Mouse (Mus musculus): Measurements from ENCODE around the gene 2200002D01Rik. TPM values are rescaled to one million over a fixed set of nuclear protein-coding genes. Genes with fewer than 3 reads are reported as not detected.

Gene 2200002D01Rik
- polyA plus RNA-seq, 1 experiment from 2014 or later = 1.6 TPM

DNA sequence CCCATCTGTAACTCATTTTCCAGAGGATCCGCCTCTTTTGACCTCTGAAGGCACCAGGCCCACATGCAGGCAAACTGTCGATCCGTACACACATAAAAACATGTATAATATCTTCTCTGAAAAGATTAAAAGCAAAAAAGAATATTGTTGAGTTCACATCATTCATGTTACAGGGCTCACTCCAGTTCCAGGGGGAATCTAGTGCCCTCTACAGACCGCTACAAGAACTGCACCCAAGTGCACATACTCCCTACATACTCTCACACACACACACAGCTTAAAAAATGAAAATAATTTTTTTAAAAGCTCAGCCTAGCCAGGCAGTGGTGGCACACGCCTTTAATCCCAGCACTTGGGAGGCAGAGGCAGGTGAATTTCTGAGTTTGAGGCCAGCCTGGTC, 13.6 kb downstream of the 2200002D01Rik start:
- 71% methylated on average over 5 of the region's 5 CpGs for WGBS
- no peaks in the 10 kb centered on the region for H3K4me1 ChIP-seq (ENCODE audit: control insufficient read depth, insufficient read depth, low read length)
- H3K27ac ChIP-seq (ENCODE audit: low read depth, low read length) = no peak overlapping the region
- no peak overlapping the region for H3K4me3 ChIP-seq (ENCODE audit: low read depth, low read length)
- ATAC-seq (ENCODE audit: insufficient read depth, low FRiP score, low TSS enrichment) (no peak), DNase-seq (ENCODE audit: low spot score) (no peak)
- H3K9me3 ChIP-seq (ENCODE audit: control insufficient read depth, low read length) = no peaks in the 10 kb centered on the region
- no peak overlapping the region for H3K4me2 ChIP-seq (ENCODE audit: low read depth)
- H3K27me3 ChIP-seq (ENCODE audit: control insufficient read depth, insufficient read depth, low read length) = peaks cover 22% of the 10 kb centered on the region
- H3K36me3 ChIP-seq (ENCODE audit: control insufficient read depth, insufficient read depth, low read length) = no peaks in the 10 kb centered on the region
- no peak overlapping the region for H3K9ac ChIP-seq (ENCODE audit: low read length)

DNA sequence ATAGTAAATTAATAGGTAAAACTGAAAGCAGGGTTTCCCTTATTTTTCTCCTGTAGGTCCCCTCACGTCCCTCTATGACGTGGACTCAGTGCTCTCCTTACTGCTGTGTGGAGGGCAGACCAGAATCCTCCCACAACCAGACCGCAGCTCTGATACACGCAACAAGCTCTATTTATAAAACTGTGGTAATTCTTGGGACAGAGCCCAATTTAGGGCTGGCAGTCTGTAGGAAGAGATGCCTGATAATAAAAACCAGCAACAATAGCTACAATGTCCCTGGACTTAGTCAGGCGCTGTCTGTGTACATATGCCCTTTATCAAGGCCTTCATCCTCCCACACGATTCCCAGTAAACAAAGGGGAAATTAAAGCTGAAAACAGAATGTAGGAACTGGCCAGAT, 14.5 kb downstream of the 2200002D01Rik start:
- DNase-seq (ENCODE audit: low spot score) = no peak
- no peak overlapping the region for H3K4me3 ChIP-seq (ENCODE audit: low read depth, low read length)
- H3K27me3 ChIP-seq (ENCODE audit: control insufficient read depth, insufficient read depth, low read length) = peaks cover 22% of the 10 kb centered on the region

DNA sequence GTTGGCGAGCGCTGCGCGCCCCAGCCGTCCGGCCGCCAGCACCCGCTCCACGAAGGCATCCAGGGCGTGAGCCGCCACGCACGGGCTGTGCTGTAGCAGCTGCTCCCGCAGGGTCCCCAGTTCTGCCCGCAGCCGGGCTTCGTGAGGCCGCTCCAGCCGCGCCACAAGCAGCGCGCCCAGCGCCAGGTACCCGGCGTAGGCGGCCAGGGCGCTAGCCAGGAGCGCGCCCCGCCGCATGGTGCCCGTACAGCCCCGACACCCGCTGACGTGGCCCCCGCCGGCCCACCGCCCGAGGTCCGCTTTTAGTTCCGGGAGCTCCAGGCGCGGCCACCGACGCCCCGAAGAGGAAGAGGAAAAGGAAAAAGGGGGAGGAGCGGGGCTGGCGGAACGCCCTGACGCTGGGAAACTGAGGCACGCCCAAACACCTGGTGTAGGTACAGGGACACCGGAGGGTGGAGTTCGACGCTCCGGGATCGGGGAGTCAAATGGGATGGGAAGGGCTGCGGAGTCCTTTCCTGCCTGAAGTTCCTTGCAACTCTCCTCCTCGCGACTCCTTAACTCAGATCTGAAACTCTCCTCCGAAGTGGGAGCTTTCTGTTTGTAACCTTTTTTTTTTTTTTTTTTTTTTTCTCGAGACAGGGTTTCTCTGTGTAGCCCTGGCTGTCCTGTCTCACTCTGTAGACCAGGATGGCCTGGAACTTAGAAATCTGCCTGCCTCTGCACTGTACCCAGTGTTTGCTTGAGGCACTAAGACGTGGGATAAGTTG, 15.8 kb downstream of the 2200002D01Rik start, which contains the start of gene Kcnk6:
Gene Kcnk6 (minus strand): TSS at position 269 of the 767 bp plus-strand sequence.
- H3K36me3 ChIP-seq (ENCODE audit: control insufficient read depth, insufficient read depth, low read length) = no peaks in the 10 kb centered on the region
- no peak within 1 kb of the TSS for H3K27ac ChIP-seq (ENCODE audit: low read depth, low read length)
- H3K4me3 ChIP-seq (ENCODE audit: low read depth, low read length) = peak within 1 kb of the TSS; percentile 46
- 2% methylated on average over 61 of the region's 62 CpGs for WGBS
- H3K4me1 ChIP-seq (ENCODE audit: control insufficient read depth, insufficient read depth, low read length) = no peaks in the 10 kb centered on the region
- peak within 1 kb of the TSS; percentile 48 for H3K9ac ChIP-seq (ENCODE audit: low read length)
- no peaks in the 10 kb centered on the region for H3K9me3 ChIP-seq (ENCODE audit: control insufficient read depth, low read length)
- peaks cover 22% of the 10 kb centered on the region for H3K27me3 ChIP-seq (ENCODE audit: control insufficient read depth, insufficient read depth, low read length)
- peak within 1 kb of the TSS; percentile 77 for H3K4me2 ChIP-seq (ENCODE audit: low read depth)
- no peak for DNase-seq (ENCODE audit: low spot score)
- no peak for ATAC-seq (ENCODE audit: insufficient read depth, low FRiP score, low TSS enrichment)

More for the DNA sequence above, 14.5 kb downstream of the 2200002D01Rik start:
- no peak overlapping the region for H3K4me2 ChIP-seq (ENCODE audit: low read depth)
- H3K4me1 ChIP-seq (ENCODE audit: control insufficient read depth, insufficient read depth, low read length) = no peaks in the 10 kb centered on the region
- no peaks in the 10 kb centered on the region for H3K9me3 ChIP-seq (ENCODE audit: control insufficient read depth, low read length)
- no peaks in the 10 kb centered on the region for H3K36me3 ChIP-seq (ENCODE audit: control insufficient read depth, insufficient read depth, low read length)
- no peak for ATAC-seq (ENCODE audit: insufficient read depth, low FRiP score, low TSS enrichment)
- no peak overlapping the region for H3K9ac ChIP-seq (ENCODE audit: low read length)
- WGBS = 84% methylated on average over 6 of the region's 6 CpGs
- H3K27ac ChIP-seq (ENCODE audit: low read depth, low read length) = no peak overlapping the region

DNA sequence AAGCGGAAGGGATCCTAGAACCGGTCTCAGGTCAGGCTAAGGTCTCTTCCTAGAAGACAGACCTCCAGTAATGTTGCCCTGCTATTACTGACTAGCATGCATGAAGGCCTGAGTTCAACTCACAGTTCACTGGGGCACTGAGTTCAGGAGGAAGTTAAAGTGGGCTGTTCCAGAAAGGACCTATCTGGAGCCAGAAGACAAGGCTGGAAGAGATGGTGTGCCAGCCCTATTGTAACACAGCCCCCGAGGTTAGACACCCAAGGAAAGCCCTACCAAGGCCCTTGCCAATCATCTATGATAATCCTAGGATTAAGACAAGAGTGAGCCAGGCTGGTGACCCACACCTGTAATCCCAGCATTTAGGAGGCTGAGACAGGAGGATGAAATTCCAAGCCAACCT, 16.7 kb downstream of the 2200002D01Rik start:
- no peak for DNase-seq (ENCODE audit: low spot score)
- peak overlapping the region; percentile 77 for H3K4me2 ChIP-seq (ENCODE audit: low read depth)
- H3K9ac ChIP-seq (ENCODE audit: low read length) = no peak overlapping the region
- H3K9me3 ChIP-seq (ENCODE audit: control insufficient read depth, low read length) = no peaks in the 10 kb centered on the region
- H3K27ac ChIP-seq (ENCODE audit: low read depth, low read length) = no peak overlapping the region
- whole genome bisulfite sequencing = 50% methylated on average over 3 of the region's 3 CpGs
- peaks cover 22% of the 10 kb centered on the region for H3K27me3 ChIP-seq (ENCODE audit: control insufficient read depth, insufficient read depth, low read length)
- no peak for ATAC-seq (ENCODE audit: insufficient read depth, low FRiP score, low TSS enrichment)
- H3K4me1 ChIP-seq (ENCODE audit: control insufficient read depth, insufficient read depth, low read length) = no peaks in the 10 kb centered on the region
- H3K4me3 ChIP-seq (ENCODE audit: low read depth, low read length) = no peak overlapping the region
- H3K36me3 ChIP-seq (ENCODE audit: control insufficient read depth, insufficient read depth, low read length) = no peaks in the 10 kb centered on the region

DNA sequence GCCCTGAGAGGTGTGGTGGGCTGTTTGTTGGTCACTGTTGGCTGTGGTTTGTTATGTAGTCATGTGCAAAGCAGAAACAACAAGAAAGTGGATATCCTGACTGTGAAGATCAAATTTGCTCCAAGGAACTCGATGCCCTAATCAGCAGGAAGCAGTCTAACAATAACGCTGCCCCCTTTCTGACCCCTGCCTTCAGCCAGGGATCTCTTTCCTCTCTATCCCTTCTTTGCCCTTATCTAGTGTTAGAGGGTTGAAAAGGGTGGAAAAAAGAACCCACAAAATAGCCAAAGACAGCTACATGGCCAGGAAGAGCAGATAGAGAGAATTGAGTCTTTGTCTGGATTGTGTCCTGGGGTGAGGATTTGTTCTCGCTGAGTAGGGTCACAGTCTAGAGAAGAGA, 17.7 kb downstream of the 2200002D01Rik start:
- no peaks in the 10 kb centered on the region for H3K36me3 ChIP-seq (ENCODE audit: control insufficient read depth, insufficient read depth, low read length)
- no peak overlapping the region for H3K27ac ChIP-seq (ENCODE audit: low read depth, low read length)
- no peak for ATAC-seq (ENCODE audit: insufficient read depth, low FRiP score, low TSS enrichment)
- no peak overlapping the region for H3K9ac ChIP-seq (ENCODE audit: low read length)
- 40% methylated on average over 3 of the region's 3 CpGs for WGBS
- no peak overlapping the region for H3K4me3 ChIP-seq (ENCODE audit: low read depth, low read length)
- no peaks in the 10 kb centered on the region for H3K4me1 ChIP-seq (ENCODE audit: control insufficient read depth, insufficient read depth, low read length)
- H3K9me3 ChIP-seq (ENCODE audit: control insufficient read depth, low read length) = no peaks in the 10 kb centered on the region
- DNase-seq (ENCODE audit: low spot score) = no peak
- H3K4me2 ChIP-seq (ENCODE audit: low read depth) = no peak overlapping the region
- peaks cover 22% of the 10 kb centered on the region for H3K27me3 ChIP-seq (ENCODE audit: control insufficient read depth, insufficient read depth, low read length)

GRCm38 (mm10) chr7:29228202-29228601, 20.1 kb downstream of the 2200002D01Rik start:
- H3K9ac ChIP-seq (ENCODE audit: low read length) = no peak overlapping the region
- no peak overlapping the region for H3K4me2 ChIP-seq (ENCODE audit: low read depth)
- ATAC-seq (ENCODE audit: insufficient read depth, low FRiP score, low TSS enrichment) = no peak
- no peaks in the 10 kb centered on the region for H3K9me3 ChIP-seq (ENCODE audit: control insufficient read depth, low read length)
- peaks cover 22% of the 10 kb centered on the region for H3K27me3 ChIP-seq (ENCODE audit: control insufficient read depth, insufficient read depth, low read length)
- H3K4me1 ChIP-seq (ENCODE audit: control insufficient read depth, insufficient read depth, low read length) = peaks cover 5% of the 10 kb centered on the region
- no peaks in the 10 kb centered on the region for H3K36me3 ChIP-seq (ENCODE audit: control insufficient read depth, insufficient read depth, low read length)
- no peak overlapping the region for H3K4me3 ChIP-seq (ENCODE audit: low read depth, low read length)
- DNase-seq (ENCODE audit: low spot score) = no peak
- no peak overlapping the region for H3K27ac ChIP-seq (ENCODE audit: low read depth, low read length)
- 78% methylated on average over 4 of the region's 4 CpGs for WGBS

- WGBS = 74% methylated on average over 13 of the region's 13 CpGs
- no peaks in the 10 kb centered on the region for H3K9me3 ChIP-seq (ENCODE audit: control insufficient read depth, low read length)
- H3K4me2 ChIP-seq (ENCODE audit: low read depth) = no peak overlapping the region
- H3K27ac ChIP-seq (ENCODE audit: low read depth, low read length) = no peak overlapping the region
- peaks cover 5% of the 10 kb centered on the region for H3K4me1 ChIP-seq (ENCODE audit: control insufficient read depth, insufficient read depth, low read length)
- H3K9ac ChIP-seq (ENCODE audit: low read length) = no peak overlapping the region; the same call in 1 of the 2 replicates
- H3K4me3 ChIP-seq (ENCODE audit: low read depth, low read length) = no peak overlapping the region
- H3K36me3 ChIP-seq (ENCODE audit: control insufficient read depth, insufficient read depth, low read length) = no peaks in the 10 kb centered on the region
- no peaks in the 10 kb centered on the region for H3K27me3 ChIP-seq (ENCODE audit: control insufficient read depth, insufficient read depth, low read length)
- DNase-seq (ENCODE audit: low spot score) (no peak), ATAC-seq (ENCODE audit: insufficient read depth, low FRiP score, low TSS enrichment) (no peak)
These were observed 22.7 kb downstream of the 2200002D01Rik start for GRCm38 (mm10) chr7:29225520-29225919.

- H3K4me3 ChIP-seq (ENCODE audit: low read depth, low read length) = no peak overlapping the region
- ATAC-seq (ENCODE audit: insufficient read depth, low FRiP score, low TSS enrichment) (no peak), DNase-seq (ENCODE audit: low spot score) (peak; percentile 41)
These were observed 23.4 kb downstream of the 2200002D01Rik start for GRCm38 (mm10) chr7:29224756-29225394.

More at GRCm38 (mm10) chr7:29224756-29225394, 23.4 kb downstream of the 2200002D01Rik start:
- Histone ChIP-seq H3K4me1 (ENCODE audit: control insufficient read depth, insufficient read depth, low read length) (peaks cover 5% of the 10 kb centered on the region), H3K9me3 (ENCODE audit: control insufficient read depth, low read length) (no peaks in the 10 kb centered on the region), H3K36me3 (ENCODE audit: control insufficient read depth, insufficient read depth, low read length) (no peaks in the 10 kb centered on the region), H3K9ac (ENCODE audit: low read length) (peak overlapping the region; percentile 35; the same call in 1 of the 2 replicates), H3K27me3 (ENCODE audit: control insufficient read depth, insufficient read depth, low read length) (no peaks in the 10 kb centered on the region), H3K4me2 (ENCODE audit: low read depth) (peak overlapping the region; percentile 20; the same call in 1 of the 2 replicates), H3K27ac (ENCODE audit: low read depth, low read length) (no peak overlapping the region)
- 12% methylated on average over 16 of the region's 16 CpGs for WGBS

All from neural tube, embryonic 11.5 days (tissue).